Mouse (Mus musculus) limb, embryonic 14.5 days (tissue): Measurements from ENCODE around the gene Gpr183. TPM values are rescaled to one million over a fixed set of nuclear protein-coding genes. Genes with fewer than 3 reads are reported as not detected.

ENCODE experiments used
- ATAC-seq: fragments of 200-750 bp; cut with Nextera tagmentation; 2 replicates; pipeline ENCODE4 v1.8.0; 2017; ENCODE audit warnings: low read depth, moderate number of reproducible peaks, moderate TSS enrichment; ENCODE audit not compliant: low FRiP score
- DNase-seq: peaks from one replicate; pipeline ENCODE4 v3.0.0-alpha.2; 2015; ENCODE audit warnings: low spot score
- H3K27ac ChIP-seq: fragments of 300-500 bp; sonication (generic); replicated peaks from 2 replicates; pipeline ENCODE4 v1.5.1; 2014; ENCODE audit warnings: low read depth, mild to moderate bottlenecking, low read length, moderate library complexity, mixed read lengths
- H3K27me3 ChIP-seq: fragments of 300-500 bp; sonication (generic); 2 replicates; pipeline ENCODE4 v1.6.1; 2014; ENCODE audit warnings: low read length, mixed read lengths; ENCODE audit not compliant: control insufficient read depth, insufficient read depth
- H3K36me3 ChIP-seq: fragments of 300-500 bp; sonication (generic); 2 replicates; pipeline ENCODE4 v1.6.1; 2014; ENCODE audit warnings: mild to moderate bottlenecking, low read length, moderate library complexity, mixed read lengths; ENCODE audit not compliant: control insufficient read depth, insufficient read depth
- H3K4me1 ChIP-seq: fragments of 300-500 bp; sonication (generic); 2 replicates; pipeline ENCODE4 v1.6.1; 2014; ENCODE audit warnings: antibody characterized with exemption, low read length, mixed read lengths; ENCODE audit not compliant: control insufficient read depth, insufficient read depth
- H3K4me2 ChIP-seq: fragments of 300-500 bp; sonication (generic); replicated peaks from 2 replicates; pipeline ENCODE4 v1.6.1; 2014; ENCODE audit warnings: low read depth, mild to moderate bottlenecking, low read length, moderate library complexity; ENCODE audit not compliant: severe bottlenecking
- H3K4me3 ChIP-seq: fragments of 300-500 bp; sonication (generic); replicated peaks from 2 replicates; pipeline ENCODE4 v1.5.1; 2014; ENCODE audit warnings: low read length
- H3K9ac ChIP-seq: fragments of 300-500 bp; sonication (generic); 2 replicates; pipeline ENCODE4 v1.6.1; 2014; ENCODE audit warnings: mild to moderate bottlenecking, low read depth, low read length, moderate library complexity; ENCODE audit not compliant: severe bottlenecking
- H3K9me3 ChIP-seq: fragments of 300-500 bp; sonication (generic); 2 replicates; pipeline ENCODE4 v1.6.1; 2016; ENCODE audit warnings: low read length; ENCODE audit not compliant: control insufficient read depth
- POLR2A ChIP-seq: fragments of 200-500 bp; IDR thresholded peaks from 2 replicates; pipeline ENCODE4 v1.8.0; 2012; ENCODE audit warnings: inconsistent platforms, mild to moderate bottlenecking, moderate library complexity, borderline replicate concordance; ENCODE audit not compliant: insufficient read depth, insufficient read length; ENCODE audit errors: extremely low read depth
- WGBS: fragments of 180-500 bp; shearing (Covaris S2); extraction: QIAGEN DNeasy Blood & Tissue Kit; methylation state at CpG from one replicate; pipeline ENCODE4 v1.1.7; 2014; 5-methylcytosine and 5-hydroxymethylcytosine counted together
- polyA plus RNA-seq, 2 experiments: library from polyadenylated mRNA; depleted of rRNA in 1 of 2; stranded (reverse) in 1 of 2; unstranded in 1 of 2; fragments of >200 nt; fragmentation: Nextera tagmentation in 1 of 2; extraction: Ambion mirVana in 1 of 2; gene quantifications; 2 replicates each; pipeline versions ENCODE4 v1.2.1 to v1.2.3; 2012 to 2014

The Gpr183 gene
- polyA plus RNA-seq, 2 experiments = 2.8 to 4.3 TPM

DNA sequence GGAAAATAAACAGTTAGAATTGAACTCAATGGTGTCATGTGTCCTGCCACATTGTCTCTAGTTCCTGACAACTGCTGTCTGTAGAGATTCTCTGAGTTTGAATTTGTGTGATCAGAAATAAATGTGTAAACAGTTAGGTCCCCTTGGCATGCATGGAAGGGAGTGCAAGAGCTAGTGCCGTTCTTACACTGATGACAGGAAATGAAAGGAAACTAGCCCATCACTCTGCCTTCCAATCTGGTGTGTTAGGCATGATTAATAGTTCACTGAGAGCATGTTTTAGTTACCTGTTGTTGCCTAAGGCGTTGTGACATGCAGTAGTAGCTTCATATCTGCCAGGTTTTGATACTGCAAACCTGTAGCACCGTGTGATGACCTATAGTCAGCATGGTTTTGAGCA, 17.0 kb downstream of the Gpr183 start:
- H3K9ac ChIP-seq = no peak overlapping the region
- DNase-seq = no peak
- no peak overlapping the region for H3K27ac ChIP-seq
- H3K27me3 ChIP-seq = no peaks in the 10 kb centered on the region
- H3K9me3 ChIP-seq = no peaks in the 10 kb centered on the region
- ATAC-seq = no peak
- H3K4me2 ChIP-seq = no peak overlapping the region
- no peak for TF ChIP-seq POLR2A
- 77% methylated on average over 3 of the region's 3 CpGs for WGBS
- H3K36me3 ChIP-seq = no peaks in the 10 kb centered on the region
- no peak overlapping the region for H3K4me3 ChIP-seq
- H3K4me1 ChIP-seq = peaks cover 5% of the 10 kb centered on the region; the same call in 1 of the 2 replicates

DNA sequence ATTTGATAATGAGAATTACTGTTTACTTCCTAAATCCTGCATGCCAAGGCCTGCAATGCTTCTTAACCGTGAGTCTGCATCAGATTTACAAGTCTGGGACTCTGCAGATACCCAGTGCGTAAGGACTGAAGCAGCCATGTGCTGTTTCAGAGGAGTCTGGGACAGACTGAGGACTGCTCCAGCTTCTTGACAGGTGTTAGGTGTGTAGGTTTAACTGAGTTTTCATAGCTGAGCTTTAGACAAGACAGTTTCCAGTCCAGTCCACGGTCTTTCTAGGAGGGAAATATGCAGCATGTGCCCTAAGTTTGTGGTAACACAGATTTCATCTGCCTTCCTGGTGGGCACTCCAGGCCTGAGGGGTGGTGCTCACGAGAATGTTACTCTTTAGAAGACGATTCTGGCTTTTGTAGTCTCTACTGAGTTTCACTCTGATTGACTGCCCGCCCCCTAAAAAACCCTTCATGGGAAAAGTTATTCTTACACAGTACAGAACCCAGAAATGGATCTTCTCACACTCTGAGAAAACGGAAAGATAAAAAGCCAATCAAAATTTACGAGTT, 17.7 kb downstream of the Gpr183 start:
- H3K27ac ChIP-seq = no peak overlapping the region; the same call in 1 of the 2 replicates
- H3K4me3 ChIP-seq = no peak overlapping the region
- no peak overlapping the region for H3K4me2 ChIP-seq
- no peak overlapping the region for H3K9ac ChIP-seq
- no peak for TF ChIP-seq POLR2A
- no peaks in the 10 kb centered on the region for H3K36me3 ChIP-seq
- peaks cover 5% of the 10 kb centered on the region; the same call in 1 of the 2 replicates for H3K4me1 ChIP-seq
- no peak for DNase-seq
- H3K9me3 ChIP-seq = no peaks in the 10 kb centered on the region
- no peak for ATAC-seq
- no peaks in the 10 kb centered on the region for H3K27me3 ChIP-seq
- WGBS = 48% methylated on average over 8 of the region's 8 CpGs

GRCm38 (mm10) chr14:121946728-121947127, 18.3 kb downstream of the Gpr183 start:
- H3K36me3 ChIP-seq = no peaks in the 10 kb centered on the region
- H3K9ac ChIP-seq = no peak overlapping the region
- 60% methylated on average over 8 of the region's 8 CpGs for WGBS
- peaks cover 5% of the 10 kb centered on the region; the same call in 1 of the 2 replicates for H3K4me1 ChIP-seq
- no peak for TF ChIP-seq POLR2A
- no peak overlapping the region; the same call in 1 of the 2 replicates for H3K27ac ChIP-seq
- H3K4me2 ChIP-seq = no peak overlapping the region
- no peaks in the 10 kb centered on the region for H3K27me3 ChIP-seq
- H3K4me3 ChIP-seq = no peak overlapping the region
- DNase-seq (no peak), ATAC-seq (no peak)
- H3K9me3 ChIP-seq = no peaks in the 10 kb centered on the region

DNA sequence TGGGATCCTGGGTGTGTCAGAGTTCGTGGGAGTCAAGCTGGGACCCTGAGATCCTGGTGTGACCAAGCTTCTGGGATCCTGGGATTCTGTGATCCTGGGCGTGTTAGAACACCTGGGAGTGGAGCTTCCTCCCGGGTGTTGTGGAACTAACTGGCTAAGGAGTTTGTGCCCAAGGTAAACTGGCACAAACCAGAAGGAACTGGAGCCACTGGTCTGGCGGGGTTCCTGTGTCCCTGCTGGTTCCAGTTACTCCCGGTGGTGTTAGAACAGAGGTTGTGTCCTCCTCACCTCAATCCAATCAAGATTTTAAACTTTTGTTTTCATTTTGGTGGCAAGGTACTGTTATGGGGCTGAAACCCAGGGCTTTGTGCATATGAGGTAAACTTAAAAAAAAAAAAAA, 18.9 kb downstream of the Gpr183 start:
- Histone ChIP-seq H3K36me3 (no peaks in the 10 kb centered on the region), H3K4me1 (peaks cover 5% of the 10 kb centered on the region; the same call in 1 of the 2 replicates), H3K4me3 (no peak overlapping the region), H3K9ac (no peak overlapping the region), H3K27ac (no peak overlapping the region), H3K27me3 (no peaks in the 10 kb centered on the region), H3K9me3 (no peaks in the 10 kb centered on the region), H3K4me2 (no peak overlapping the region)
- 78% methylated on average over 5 of the region's 5 CpGs for WGBS
- ATAC-seq (no peak), DNase-seq (no peak)
- no peak for TF ChIP-seq POLR2A

GRCm38 (mm10) chr14:121939582-121939981, 25.4 kb downstream of the Gpr183 start:
- no peaks in the 10 kb centered on the region; the same call in 1 of the 2 replicates for H3K9me3 ChIP-seq
- ATAC-seq (no peak), DNase-seq (no peak)
- no peaks in the 10 kb centered on the region for H3K27me3 ChIP-seq
- no peak overlapping the region for H3K4me3 ChIP-seq
- WGBS = 91% methylated on average over 3 of the region's 3 CpGs
- peaks cover 11% of the 10 kb centered on the region; the same call in 1 of the 2 replicates for H3K36me3 ChIP-seq
- TF ChIP-seq POLR2A = no peak
- no peak overlapping the region for H3K4me2 ChIP-seq
- no peaks in the 10 kb centered on the region for H3K4me1 ChIP-seq
- H3K27ac ChIP-seq = no peak overlapping the region
- no peak overlapping the region for H3K9ac ChIP-seq
